ENCODE assay signal across 8 mouse cellular contexts in the genomic region with DNA sequence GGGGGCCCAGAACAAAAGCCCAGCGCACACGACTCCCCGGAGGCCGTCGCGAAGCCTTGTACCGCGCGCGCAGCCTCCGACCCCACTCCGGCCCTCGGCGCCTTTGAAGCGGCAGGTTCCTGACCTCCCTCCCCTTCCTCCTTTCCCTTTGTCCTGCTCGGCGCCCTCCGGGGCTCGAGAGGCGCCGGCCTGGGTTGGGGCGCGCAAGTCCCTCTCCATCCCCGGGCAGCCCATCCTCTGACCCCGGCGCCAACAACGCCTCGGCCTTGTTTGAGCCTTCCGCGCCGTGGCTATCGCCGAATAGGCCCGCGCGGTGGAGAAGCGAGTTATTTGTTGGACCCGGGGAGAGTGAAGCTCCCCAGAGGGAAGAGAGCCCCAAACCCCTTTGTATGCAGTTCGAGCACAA. TPM values are rescaled to one million over a fixed set of nuclear protein-coding genes. Genes with fewer than 3 reads are reported as not detected.
DNase-seq lines count a peak whose midpoint lies in the region; ATAC-seq and TF ChIP-seq lines count a peak whose summit lies in the region.

No protein-coding gene starts in this region.

- H3K9me3 ChIP-seq in lung, embryonic 14.5 days (ENCODE audit: low read depth, low read length): no peaks in the 10 kb centered on the region
- no peaks in the 10 kb centered on the region for H3K9me3 ChIP-seq in embryonic facial prominence, embryonic 12.5 days
- H3K9me3 ChIP-seq in hindbrain, embryonic 15.5 days: no peaks in the 10 kb centered on the region
- H3K9me3 ChIP-seq in lung, postnatal 0 days (ENCODE audit: low read length): no peaks in the 10 kb centered on the region

- peak overlapping the region; percentile 99 for H3K4me2 ChIP-seq in lung, embryonic 14.5 days
- H3K4me2 ChIP-seq in embryonic facial prominence, embryonic 12.5 days (replicated peaks): peak overlapping the region; percentile 98
- H3K4me2 ChIP-seq in hindbrain, embryonic 15.5 days: peak overlapping the region; percentile 95
- H3K4me2 ChIP-seq in lung, postnatal 0 days (replicated peaks; ENCODE audit: low read depth, low read length): peak overlapping the region; percentile 98

- peak overlapping the region; percentile 79 for H3K27ac ChIP-seq in lung, embryonic 14.5 days (ENCODE audit: low read depth)
- H3K27ac ChIP-seq in embryonic facial prominence, embryonic 12.5 days: peak overlapping the region; percentile 92
- H3K27ac ChIP-seq in hindbrain, embryonic 15.5 days (replicated peaks): peak overlapping the region; percentile 95
- peak overlapping the region; percentile 91 for H3K27ac ChIP-seq in lung, postnatal 0 days (ENCODE audit: low read length)

- peak overlapping the region; percentile 96 for H3K4me3 ChIP-seq in lung, embryonic 14.5 days (ENCODE audit: low read depth, low read length)
- H3K4me3 ChIP-seq in embryonic facial prominence, embryonic 12.5 days: peak overlapping the region; percentile 61
- H3K4me3 ChIP-seq in hindbrain, embryonic 15.5 days: peak overlapping the region; percentile 82
- H3K4me3 ChIP-seq in lung, postnatal 0 days (ENCODE audit: low read depth, low read length): peak overlapping the region; percentile 75

- under 1% methylated on average over 39 of the region's 39 CpGs for WGBS in lung, embryonic 14.5 days
- WGBS in embryonic facial prominence, embryonic 12.5 days: under 1% methylated on average over 39 of the region's 39 CpGs
- whole genome bisulfite sequencing in hindbrain, embryonic 15.5 days: under 1% methylated on average over 35 of the region's 39 CpGs
- under 1% methylated on average over 39 of the region's 39 CpGs for WGBS in lung, postnatal 0 days

- peaks cover 23% of the 10 kb centered on the region for H3K4me1 ChIP-seq in lung, embryonic 14.5 days (ENCODE audit: insufficient read depth)
- peaks cover 25% of the 10 kb centered on the region for H3K4me1 ChIP-seq in embryonic facial prominence, embryonic 12.5 days
- H3K4me1 ChIP-seq in hindbrain, embryonic 15.5 days (replicated peaks): peaks cover 36% of the 10 kb centered on the region
- peaks cover 13% of the 10 kb centered on the region; the same call in 1 of the 2 replicates for H3K4me1 ChIP-seq in lung, postnatal 0 days (ENCODE audit: insufficient read depth, low read depth, low read length)

- no peak for TF ChIP-seq CTCF in lung, embryonic 14.5 days (IDR thresholded peaks at IDR 0.05; ENCODE audit: low read depth)
- no peak for TF ChIP-seq CTCF in lung, postnatal 0 days (IDR thresholded peaks at IDR 0.05)

- peak; percentile 78 for DNase-seq in lung, embryonic 14.5 days
- no peak for DNase-seq in lung, postnatal 25 days (ENCODE audit: low spot score)
- DNase-seq in ZHBTc4 (ENCODE audit: low read depth, low spot score): peak; percentile 69
- peak; percentile 53 for DNase-seq in lung, postnatal 0 days (ENCODE audit: low spot score)
- no peak for DNase-seq in ovary, adult 18-20 months (ENCODE audit: low spot score)

- ATAC-seq in lung, embryonic 14.5 days (ENCODE audit: insufficient read depth): no peak
- no peak for ATAC-seq in embryonic facial prominence, embryonic 12.5 days (ENCODE audit: insufficient number of reproducible peaks, insufficient read depth, low FRiP score, low TSS enrichment)
- ATAC-seq in hindbrain, embryonic 15.5 days (ENCODE audit: low FRiP score, low read depth): no peak
- no peak for ATAC-seq in lung, postnatal 0 days
- ATAC-seq in frontal cortex, adult (ENCODE audit: low TSS enrichment): no peak

- peak overlapping the region; percentile 100 for H3K9ac ChIP-seq in lung, embryonic 14.5 days
- peak overlapping the region; percentile 100 for H3K9ac ChIP-seq in embryonic facial prominence, embryonic 12.5 days
- H3K9ac ChIP-seq in hindbrain, embryonic 15.5 days: peak overlapping the region; percentile 98
- H3K9ac ChIP-seq in lung, postnatal 0 days (replicated peaks; ENCODE audit: low read depth): peak overlapping the region; percentile 99

- no peaks in the 10 kb centered on the region for H3K27me3 ChIP-seq in lung, embryonic 14.5 days (ENCODE audit: insufficient read depth, low read length)
- no peaks in the 10 kb centered on the region for H3K27me3 ChIP-seq in embryonic facial prominence, embryonic 12.5 days
- no peaks in the 10 kb centered on the region for H3K27me3 ChIP-seq in hindbrain, embryonic 15.5 days
- H3K27me3 ChIP-seq in lung, postnatal 0 days (replicated peaks; ENCODE audit: insufficient read depth, low read length): no peaks in the 10 kb centered on the region

- peaks cover 6% of the 10 kb centered on the region; the same call in 1 of the 2 replicates for H3K36me3 ChIP-seq in lung, embryonic 14.5 days (ENCODE audit: insufficient read depth)
- H3K36me3 ChIP-seq in embryonic facial prominence, embryonic 12.5 days: 0 out of 2 replicates have a peak, but pooled peaks cover 7% of the 10 kb centered on the region
- no peaks in the 10 kb centered on the region for H3K36me3 ChIP-seq in hindbrain, embryonic 15.5 days
- no peaks in the 10 kb centered on the region for H3K36me3 ChIP-seq in lung, postnatal 0 days (ENCODE audit: insufficient read depth, low read length)

- TF ChIP-seq EP300 in lung, postnatal 0 days (IDR thresholded peaks at IDR 0.05): no peak

RNA-seq across cellular contexts. Expression of a gene that starts 2.0 kb away (rescaled TPM):
- polyA plus RNA-seq in lung, embryonic 14.5 days (2014; fragmentation: Nextera tagmentation; extraction: Ambion mirVana): 14.3 and 15.6 TPM in 2 replicates
- 16.8 and 18.8 TPM in 2 replicates for polyA plus RNA-seq in embryonic facial prominence, embryonic 12.5 days (2016; fragmentation: Nextera tagmentation; extraction: Ambion mirVana)
- 11.5 and 12.5 TPM in 2 replicates for polyA plus RNA-seq in hindbrain, embryonic 15.5 days (2015; fragmentation: Nextera tagmentation; extraction: Ambion mirVana)
- polyA plus RNA-seq in lung, postnatal 0 days (2015; fragmentation: Nextera tagmentation; extraction: Ambion mirVana): 5.9 and 6.6 TPM in 2 replicates

Comparison
In these comparisons a context has a peak if more than half of its experiments do, and no peak if none do; other contexts are left out.
1. DNase-seq: peak in lung, embryonic 14.5 days (single experiment), ZHBTc4 (single experiment) and lung, postnatal 0 days (single experiment); none in lung, postnatal 25 days (single experiment) and ovary, adult 18-20 months (single experiment).
2. Peak in every context shown above with its lines, with median percentiles within 50 percentile points of each other: H3K27ac ChIP-seq, H3K4me2 ChIP-seq, H3K4me3 ChIP-seq and H3K9ac ChIP-seq.